Mouse (Mus musculus) brown adipose tissue, adult 24 weeks (tissue): ENCODE results near the gene Eml3. TPM values are rescaled to one million over a fixed set of nuclear protein-coding genes. Genes with fewer than 3 reads are reported as not detected.

Experiments
- H3K27ac ChIP-seq: fragments of 200-500 bp; replicated peaks from 2 replicates; pipeline ENCODE4 v1.5.1; 2012; ENCODE audit warnings: low read depth, mild to moderate bottlenecking, low read length
- H3K4me1 ChIP-seq: fragments of 200-500 bp; 2 replicates; pipeline ENCODE4 v1.6.1; 2012; ENCODE audit warnings: low read length, mixed read lengths; ENCODE audit not compliant: control insufficient read depth, insufficient read depth, insufficient read length
- H3K4me3 ChIP-seq: fragments of 200-500 bp; 2 replicates; pipeline ENCODE4 v1.5.1; 2012; ENCODE audit warnings: low read depth, mild to moderate bottlenecking, low read length, moderate library complexity; ENCODE audit not compliant: insufficient read depth
- polyA plus RNA-seq: library from polyadenylated mRNA; stranded (reverse); fragments of >200 nt; gene quantifications from 2 replicates; pipeline ENCODE4 v1.2.4, GENCODE M21; 2012; ENCODE audit not compliant: missing spikeins, insufficient read depth, insufficient read length

The Eml3 gene
- polyA plus RNA-seq, 1 experiment, result 11.6 TPM

GRCm38 (mm10) chr19:8930117-8930516 is 765 bp downstream of the Eml3 start:
- H3K4me1 ChIP-seq, result no peaks in the 10 kb centered on the region
- peak overlapping the region; percentile 92 for H3K4me3 ChIP-seq
- peak overlapping the region; percentile 70 for H3K27ac ChIP-seq

GRCm38 (mm10) chr19:8930771-8931170 is 1.4 kb downstream of the Eml3 start:
- Histone ChIP-seq H3K27ac (no peak overlapping the region), H3K4me1 (no peaks in the 10 kb centered on the region), H3K4me3 (0 out of 2 replicates have a peak overlapping the region, but pooled peaks have one; percentile 92)

GRCm38 (mm10) chr19:8936736-8937135 is 7.4 kb downstream of the Eml3 start:
- H3K4me1 ChIP-seq, result no peaks in the 10 kb centered on the region
- no peak overlapping the region for H3K4me3 ChIP-seq
- no peak overlapping the region for H3K27ac ChIP-seq

GRCm38 (mm10) chr19:8940526-8941133 is 11.3 kb downstream of the Eml3 start:
- Histone ChIP-seq H3K4me1 (0 out of 2 replicates have a peak, but pooled peaks cover 2% of the 10 kb centered on the region), H3K4me3 (peak overlapping the region; percentile 86; the same call in 1 of the 2 replicates), H3K27ac (no peak overlapping the region; the same call in 1 of the 2 replicates)

GRCm38 (mm10) chr19:8941136-8941514 is 11.8 kb downstream of the Eml3 start:
- Histone ChIP-seq H3K4me3 (peak overlapping the region; percentile 86), H3K27ac (no peak overlapping the region; the same call in 1 of the 2 replicates), H3K4me1 (0 out of 2 replicates have a peak, but pooled peaks cover 2% of the 10 kb centered on the region)

GRCm38 (mm10) chr19:8941515-8942217 is 12.3 kb downstream of the Eml3 start, which contains the start of gene Mta2:
Gene Mta2, plus strand, starts transcription at chr19:8941875.
- peak within 1 kb of the TSS; percentile 86 for H3K4me3 ChIP-seq
- H3K4me1 ChIP-seq, result 0 out of 2 replicates have a peak, but pooled peaks cover 2% of the 10 kb centered on the region
- H3K27ac ChIP-seq, result peak within 1 kb of the TSS; percentile 89

GRCm38 (mm10) chr19:8942276-8942964 is 13.1 kb downstream of the Eml3 start:
- Histone ChIP-seq H3K27ac (peak overlapping the region; percentile 89), H3K4me3 (peak overlapping the region; percentile 86), H3K4me1 (0 out of 2 replicates have a peak, but pooled peaks cover 2% of the 10 kb centered on the region)

GRCm38 (mm10) chr19:8943047-8943446 is 13.7 kb downstream of the Eml3 start:
- Histone ChIP-seq H3K4me1 (0 out of 2 replicates have a peak, but pooled peaks cover 2% of the 10 kb centered on the region), H3K27ac (no peak overlapping the region), H3K4me3 (peak overlapping the region; percentile 86)

GRCm38 (mm10) chr19:8944062-8944461 is 14.7 kb downstream of the Eml3 start:
- Histone ChIP-seq H3K27ac (no peak overlapping the region; the same call in 1 of the 2 replicates), H3K4me3 (peak overlapping the region; percentile 86), H3K4me1 (0 out of 2 replicates have a peak, but pooled peaks cover 2% of the 10 kb centered on the region)

- Histone ChIP-seq H3K27ac (no peak overlapping the region), H3K4me3 (peak overlapping the region; percentile 56), H3K4me1 (0 out of 2 replicates have a peak, but pooled peaks cover 2% of the 10 kb centered on the region)
Measured at GRCm38 (mm10) chr19:8944750-8945149, 15.4 kb downstream of the Eml3 start.

GRCm38 (mm10) chr19:8945251-8945650 is 15.9 kb downstream of the Eml3 start:
- Histone ChIP-seq H3K4me3 (peak overlapping the region; percentile 56), H3K27ac (no peak overlapping the region), H3K4me1 (0 out of 2 replicates have a peak, but pooled peaks cover 2% of the 10 kb centered on the region)

- Histone ChIP-seq H3K4me1 (0 out of 2 replicates have a peak, but pooled peaks cover 2% of the 10 kb centered on the region), H3K4me3 (no peak overlapping the region), H3K27ac (no peak overlapping the region)
Measured at GRCm38 (mm10) chr19:8946929-8947328, 17.6 kb downstream of the Eml3 start.

- H3K4me1 ChIP-seq, result 0 out of 2 replicates have a peak, but pooled peaks cover 2% of the 10 kb centered on the region
- no peak overlapping the region for H3K27ac ChIP-seq
- no peak overlapping the region for H3K4me3 ChIP-seq
Measured at GRCm38 (mm10) chr19:8950190-8950589, 20.8 kb downstream of the Eml3 start.

GRCm38 (mm10) chr19:8952241-8952640 is 22.9 kb downstream of the Eml3 start:
- Histone ChIP-seq H3K4me3 (no peak overlapping the region), H3K27ac (no peak overlapping the region), H3K4me1 (0 out of 2 replicates have a peak, but pooled peaks cover 2% of the 10 kb centered on the region)
